Mouse (Mus musculus) myocyte (in vitro differentiated cells): Measurements from ENCODE around the gene Mia2. TPM values are rescaled to one million over a fixed set of nuclear protein-coding genes. Genes with fewer than 3 reads are reported as not detected.

Source experiments
- H3K27me3 ChIP-seq: one replicate; pipeline ENCODE4 v1.6.1; 2011; ENCODE audit not compliant: control insufficient read depth, insufficient read depth, insufficient read length
- H3K36me3 ChIP-seq: one replicate; pipeline ENCODE4 v1.6.1; 2011; ENCODE audit not compliant: control insufficient read depth, insufficient read depth
- H3K4me2 ChIP-seq: one replicate; pipeline ENCODE4 v1.6.1; 2011; ENCODE audit warnings: low read depth, control low read depth
- H3K4me3 ChIP-seq: one replicate; pipeline ENCODE4 v1.5.1; 2011; ENCODE audit warnings: mild to moderate bottlenecking, control low read depth, moderate library complexity
- H3K79me2 ChIP-seq: one replicate; pipeline ENCODE4 v1.6.1; 2011; ENCODE audit not compliant: control insufficient read depth, insufficient read depth
- H3ac ChIP-seq: one replicate; pipeline ENCODE4 v1.6.1; 2011; ENCODE audit not compliant: control insufficient read depth, insufficient read length
- CEBPB ChIP-seq: IDR thresholded peaks from 2 replicates; pipeline ENCODE4 v1.6.1; 2011; ENCODE audit warnings: mild to moderate bottlenecking, moderate library complexity; ENCODE audit not compliant: poor library complexity, insufficient read depth, severe bottlenecking
- E2F4 ChIP-seq: IDR thresholded peaks from one replicate; pipeline ENCODE4 v1.6.1; 2011; ENCODE audit warnings: mild to moderate bottlenecking, control low read depth, moderate library complexity; ENCODE audit not compliant: insufficient read depth
- MAX ChIP-seq: IDR thresholded peaks from one replicate; pipeline ENCODE4 v1.6.1; 2011; ENCODE audit warnings: low read depth, mild to moderate bottlenecking, control low read depth
- MYOD1 ChIP-seq, 3 experiments: IDR thresholded peaks; one replicate each; pipeline ENCODE4 v1.6.1; 2011; ENCODE audit warnings: control low read depth in 2 of 3, low read depth in 2 of 3, mild to moderate bottlenecking in 2 of 3, moderate library complexity in 1 of 3; ENCODE audit not compliant: insufficient read length in 2 of 3, control insufficient read depth in 1 of 3
- MYOG ChIP-seq, 3 experiments: IDR thresholded peaks; one replicate each; pipeline ENCODE4 v1.6.1; 2011; ENCODE audit warnings: control low read depth in 2 of 3, low read depth in 2 of 3, mild to moderate bottlenecking in 2 of 3; ENCODE audit not compliant: insufficient read length in 2 of 3, control insufficient read depth in 1 of 3, insufficient read depth in 1 of 3
- POLR2A ChIP-seq: IDR thresholded peaks from one replicate; pipeline ENCODE4 v1.6.1; 2011; ENCODE audit warnings: low read depth, mild to moderate bottlenecking, control low read depth, moderate library complexity; ENCODE audit not compliant: insufficient read length
- POLR2AphosphoS2 ChIP-seq: IDR thresholded peaks from one replicate; pipeline ENCODE4 v1.6.1; 2011; ENCODE audit warnings: low read depth, control low read depth; ENCODE audit not compliant: insufficient read length
- REST ChIP-seq: IDR thresholded peaks from one replicate; pipeline ENCODE4 v1.6.1; 2011; ENCODE audit warnings: mild to moderate bottlenecking, control low read depth, moderate library complexity; ENCODE audit not compliant: insufficient read depth, insufficient read length
- SRF ChIP-seq: IDR thresholded peaks from one replicate; pipeline ENCODE4 v1.6.1; 2011; ENCODE audit warnings: low read depth; ENCODE audit not compliant: control insufficient read depth, insufficient read length
- TCF12 ChIP-seq: IDR thresholded peaks from one replicate; pipeline ENCODE4 v1.6.1; 2011; ENCODE audit warnings: mild to moderate bottlenecking, control low read depth; ENCODE audit not compliant: poor library complexity, insufficient read depth, severe bottlenecking
- TCF3 ChIP-seq: IDR thresholded peaks from one replicate; pipeline ENCODE4 v1.6.1; 2011; ENCODE audit warnings: low read depth, control low read depth; ENCODE audit not compliant: insufficient read length
- USF1 ChIP-seq: IDR thresholded peaks from one replicate; pipeline ENCODE4 v1.6.1; 2011; ENCODE audit warnings: low read depth, mild to moderate bottlenecking, control low read depth, moderate library complexity
- polyA plus RNA-seq: library from polyadenylated mRNA; unstranded; fragments of >200 nt; fragmentation: generic; extraction: Trizol; gene quantifications from one replicate; pipeline ENCODE4 v1.2.1, GENCODE M21; 2012; ENCODE audit warnings: missing spikeins

Mia2 gene
- polyA plus RNA-seq, 1 experiment = 22.6 TPM

GRCm38 (mm10) chr12:59084446-59084845, 11.2 kb upstream of the Mia2 start:
- Histone ChIP-seq H3K79me2 (no peaks in the 10 kb centered on the region), H3K27me3 (no peaks in the 10 kb centered on the region), H3ac (no peak overlapping the region), H3K4me3 (no peak overlapping the region), H3K36me3 (no peaks in the 10 kb centered on the region), H3K4me2 (no peak overlapping the region)
- TF ChIP-seq MAX (no peak), POLR2A (no peak), REST (no peak), TCF12 (no peak), USF1 (no peak), MYOG (IDR thresholded peaks at IDR 0.05; ENCODE audit: control insufficient read depth in 1 of 3, insufficient read depth in 1 of 3, insufficient read length in 2 of 3, low read depth in 2 of 3) (no peak), POLR2AphosphoS2 (no peak), CEBPB (no peak), TCF3 (no peak), SRF (no peak), MYOD1 (IDR thresholded peaks at IDR 0.05; ENCODE audit: control insufficient read depth in 1 of 3, insufficient read length in 2 of 3, low read depth in 2 of 3) (no peak), E2F4 (no peak)

- Histone ChIP-seq H3K79me2 (no peaks in the 10 kb centered on the region), H3ac (no peak overlapping the region), H3K27me3 (no peaks in the 10 kb centered on the region), H3K4me3 (no peak overlapping the region), H3K36me3 (no peaks in the 10 kb centered on the region), H3K4me2 (no peak overlapping the region)
- TF ChIP-seq MAX (no peak), CEBPB (no peak)
These were observed 9.4 kb upstream of the Mia2 start for GRCm38 (mm10) chr12:59086171-59086570.

DNA sequence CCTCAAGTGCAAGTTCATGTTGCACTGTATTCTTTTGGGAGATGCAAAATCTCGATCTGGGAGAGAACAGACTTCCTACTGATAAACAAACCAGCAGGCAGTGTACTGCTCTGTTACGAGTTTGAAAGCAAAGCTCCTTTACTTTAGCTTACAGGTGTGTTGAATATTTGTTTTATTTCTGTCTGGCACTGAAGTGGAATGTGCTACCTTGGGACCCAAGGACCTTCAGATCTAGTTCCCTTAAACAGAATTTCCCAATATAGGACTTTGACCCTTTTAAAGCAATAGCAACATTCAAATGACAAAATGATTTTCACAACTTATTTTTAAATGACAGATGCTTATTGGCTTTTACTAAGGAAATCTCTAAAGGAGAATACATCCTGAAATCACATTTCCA, 2.1 kb upstream of the Mia2 start:
- no peak for TF ChIP-seq TCF12
- TF ChIP-seq REST = no peak
- TF ChIP-seq POLR2A = no peak
- no peaks in the 10 kb centered on the region for H3K36me3 ChIP-seq
- no peak overlapping the region for H3K4me3 ChIP-seq
- no peaks in the 10 kb centered on the region for H3K79me2 ChIP-seq
- no peak overlapping the region for H3ac ChIP-seq
- no peaks in the 10 kb centered on the region for H3K27me3 ChIP-seq
- no peak overlapping the region for H3K4me2 ChIP-seq

- Histone ChIP-seq H3K27me3 (no peaks in the 10 kb centered on the region), H3K36me3 (no peaks in the 10 kb centered on the region), H3K79me2 (no peaks in the 10 kb centered on the region), H3K4me2 (no peak overlapping the region), H3ac (no peak overlapping the region), H3K4me3 (no peak overlapping the region)
- TF ChIP-seq E2F4 (no peak), USF1 (no peak), POLR2A (no peak), REST (no peak), TCF12 (no peak), MYOD1 (IDR thresholded peaks at IDR 0.05; ENCODE audit: control insufficient read depth in 1 of 3, insufficient read length in 2 of 3, low read depth in 2 of 3) (no peak), CEBPB (no peak), MYOG (IDR thresholded peaks at IDR 0.05; ENCODE audit: control insufficient read depth in 1 of 3, insufficient read depth in 1 of 3, insufficient read length in 2 of 3, low read depth in 2 of 3) (no peak), MAX (no peak), TCF3 (no peak), SRF (no peak), POLR2AphosphoS2 (no peak)
These were observed 9.2 kb downstream of the Mia2 start for GRCm38 (mm10) chr12:59104771-59105170.

DNA sequence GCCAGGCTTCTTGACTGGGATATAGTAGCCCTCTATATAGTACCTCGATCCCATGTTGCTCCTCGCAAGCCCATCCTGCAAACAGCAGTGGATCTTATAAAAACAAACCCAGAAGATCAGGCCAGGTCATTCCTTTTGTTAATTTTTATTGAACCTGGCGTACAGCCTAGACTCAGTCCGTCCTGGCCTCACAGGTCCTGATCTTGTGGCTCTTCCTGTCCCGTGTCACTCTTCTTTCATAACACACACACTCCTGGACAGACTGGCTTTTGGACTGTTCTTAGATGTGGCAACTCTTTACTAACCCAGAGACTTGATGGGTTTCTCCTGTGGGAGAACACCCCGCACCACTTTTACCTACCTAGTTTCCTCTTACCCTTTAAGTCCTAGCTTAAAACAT, 10.3 kb downstream of the Mia2 start:
- TF ChIP-seq MYOG (IDR thresholded peaks at IDR 0.05; ENCODE audit: control insufficient read depth in 1 of 3, insufficient read depth in 1 of 3, insufficient read length in 2 of 3, low read depth in 2 of 3) = no peak

DNA sequence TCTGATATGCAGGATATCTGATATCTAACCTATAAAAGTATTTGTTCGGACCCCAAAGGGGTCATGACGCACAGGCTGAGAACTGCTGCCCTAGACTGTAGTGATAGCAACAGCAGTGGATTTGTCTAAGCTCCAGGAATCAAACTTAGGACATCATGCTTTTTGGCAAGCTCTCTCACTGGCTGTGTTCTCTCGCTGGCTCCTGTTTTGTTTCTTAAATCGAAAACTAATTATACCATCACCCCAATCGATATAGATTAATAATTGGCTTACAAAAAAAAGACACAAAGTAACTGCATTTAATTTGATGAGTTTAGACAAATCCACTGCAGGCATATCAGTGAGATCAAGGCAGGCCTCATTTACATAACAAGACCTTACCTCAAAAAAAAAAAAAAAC, 10.9 kb downstream of the Mia2 start:
- TF ChIP-seq MYOG (IDR thresholded peaks at IDR 0.05; ENCODE audit: control insufficient read depth in 1 of 3, insufficient read depth in 1 of 3, insufficient read length in 2 of 3, low read depth in 2 of 3) (no peak), MYOD1 (IDR thresholded peaks at IDR 0.05; ENCODE audit: control insufficient read depth in 1 of 3, insufficient read length in 2 of 3, low read depth in 2 of 3) (no peak), POLR2AphosphoS2 (no peak), MAX (no peak), USF1 (no peak), SRF (no peak), TCF3 (no peak), TCF12 (no peak), REST (no peak), CEBPB (no peak)
- Histone ChIP-seq H3K79me2 (no peaks in the 10 kb centered on the region), H3K4me2 (no peak overlapping the region), H3K27me3 (no peaks in the 10 kb centered on the region), H3K4me3 (no peak overlapping the region), H3K36me3 (no peaks in the 10 kb centered on the region), H3ac (no peak overlapping the region)

More for the DNA sequence above, 10.3 kb downstream of the Mia2 start:
- no peak overlapping the region for H3K4me3 ChIP-seq
- H3ac ChIP-seq = no peak overlapping the region
- no peaks in the 10 kb centered on the region for H3K36me3 ChIP-seq
- H3K4me2 ChIP-seq = no peak overlapping the region
- H3K79me2 ChIP-seq = no peaks in the 10 kb centered on the region
- H3K27me3 ChIP-seq = no peaks in the 10 kb centered on the region
